Mouse (Mus musculus): ENCODE measurements at regions not wholly inside any gene's neighbourhood (a gene's known extent, or its start where the extent isn't known, plus 50 kb on each side); places are given as distances from the start of the nearest gene placed in this dataset.

GRCm38 (mm10) chr3:149603865-149604264 is 613.5 kb upstream of the Adgrl2 start:
- Histone ChIP-seq H3K9me3 (no peaks in the 10 kb centered on the region), H3K27ac (no peak overlapping the region), H3K4me1 (0 out of 2 replicates have a peak, but pooled peaks cover 7% of the 10 kb centered on the region), H3K36me3 (no peaks in the 10 kb centered on the region), H3K4me3 (no peak overlapping the region), H3K4me2 (no peak overlapping the region), H3K27me3 (no peaks in the 10 kb centered on the region), H3K9ac (no peak overlapping the region)
- no peak for ATAC-seq (ENCODE audit: borderline replicate concordance, extremely low read depth, low FRiP score, low TSS enrichment)
- WGBS: 55% methylated on average over 5 of the region's 5 CpGs

DNA sequence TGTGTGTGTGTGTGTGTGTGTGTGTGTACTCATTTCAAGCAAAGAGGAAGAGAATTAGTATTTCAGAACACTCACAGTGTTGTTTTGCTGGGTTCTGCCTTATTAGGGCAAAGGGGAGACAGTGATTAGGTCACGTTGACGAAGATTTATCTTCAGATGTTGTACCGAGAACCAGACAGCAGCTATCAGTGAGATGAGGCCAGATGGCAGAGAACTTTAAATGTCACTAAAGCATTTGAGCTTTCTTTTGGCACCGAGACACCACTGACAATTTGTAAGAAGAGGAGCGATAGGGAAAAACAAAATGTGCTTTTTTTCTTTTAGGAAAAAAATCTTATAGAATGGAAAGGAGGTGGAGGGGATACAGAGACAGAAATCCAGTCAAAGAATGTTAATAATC is 610.9 kb upstream of the Adgrl2 start:
- H3K4me1 ChIP-seq: 0 out of 2 replicates have a peak, but pooled peaks cover 7% of the 10 kb centered on the region
- H3K27ac ChIP-seq: no peak overlapping the region
- 40% methylated on average over 5 of the region's 5 CpGs for whole genome bisulfite sequencing
- no peak overlapping the region for H3K9ac ChIP-seq
- no peak overlapping the region for H3K4me3 ChIP-seq
- no peaks in the 10 kb centered on the region for H3K27me3 ChIP-seq
- no peaks in the 10 kb centered on the region for H3K36me3 ChIP-seq
- no peaks in the 10 kb centered on the region for H3K9me3 ChIP-seq
- no peak overlapping the region for H3K4me2 ChIP-seq
- ATAC-seq (ENCODE audit: borderline replicate concordance, extremely low read depth, low FRiP score, low TSS enrichment): no peak

DNA sequence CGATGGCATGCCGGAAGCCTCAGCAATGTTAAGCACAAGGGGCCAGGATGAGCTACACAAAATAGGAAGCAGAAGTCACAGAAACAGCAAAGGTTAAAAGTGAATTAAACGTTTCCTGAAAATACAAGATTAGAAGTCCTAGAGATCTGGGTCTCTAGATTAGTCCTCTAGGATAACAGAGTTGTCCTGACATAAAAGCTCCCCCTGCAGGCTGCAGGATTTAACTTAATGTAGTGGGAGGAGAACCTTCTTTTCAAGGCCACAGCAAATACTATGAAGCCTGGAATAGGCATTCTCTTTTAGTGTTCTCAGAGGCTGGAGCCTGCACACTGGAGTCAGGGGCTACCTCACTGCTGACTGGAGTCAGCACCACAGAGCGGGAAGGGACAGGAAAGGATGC is 604.1 kb upstream of the Adgrl2 start:
- no peaks in the 10 kb centered on the region for H3K27me3 ChIP-seq
- H3K4me3 ChIP-seq: no peak overlapping the region
- H3K9me3 ChIP-seq: no peaks in the 10 kb centered on the region
- WGBS: 61% methylated on average over 4 of the region's 4 CpGs
- H3K4me2 ChIP-seq: no peak overlapping the region
- no peak overlapping the region for H3K27ac ChIP-seq
- no peak for ATAC-seq (ENCODE audit: borderline replicate concordance, extremely low read depth, low FRiP score, low TSS enrichment)
- H3K9ac ChIP-seq: no peak overlapping the region
- H3K36me3 ChIP-seq: no peaks in the 10 kb centered on the region
- H3K4me1 ChIP-seq: no peaks in the 10 kb centered on the region

GRCm38 (mm10) chr3:149585769-149586168 is 595.4 kb upstream of the Adgrl2 start:
- Histone ChIP-seq H3K36me3 (no peaks in the 10 kb centered on the region), H3K27ac (no peak overlapping the region), H3K9me3 (no peaks in the 10 kb centered on the region), H3K9ac (no peak overlapping the region), H3K4me1 (no peaks in the 10 kb centered on the region), H3K4me2 (no peak overlapping the region), H3K27me3 (no peaks in the 10 kb centered on the region), H3K4me3 (no peak overlapping the region)
- no peak for ATAC-seq (ENCODE audit: borderline replicate concordance, extremely low read depth, low FRiP score, low TSS enrichment)
- WGBS: 64% methylated on average over 2 of the region's 2 CpGs

DNA sequence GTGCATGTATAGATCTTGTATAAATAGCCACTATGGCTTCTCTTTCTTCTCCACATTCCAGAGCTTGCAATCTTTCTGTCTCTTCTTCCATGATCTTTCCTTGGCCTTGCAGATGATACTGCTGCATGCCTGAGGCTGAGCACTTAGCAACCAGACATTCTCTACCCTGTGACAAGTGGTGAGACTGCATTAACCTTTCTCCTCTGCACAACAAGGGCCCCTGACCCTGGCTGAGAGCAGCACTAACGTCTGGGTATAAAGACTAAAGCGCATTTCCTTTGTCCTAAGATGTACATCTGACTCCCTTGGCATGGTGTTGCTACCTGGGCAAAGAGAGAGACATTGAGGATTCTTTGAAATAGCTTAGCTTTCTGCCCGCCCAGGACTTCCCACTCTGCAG is 590.8 kb upstream of the Adgrl2 start:
- no peak for ATAC-seq (ENCODE audit: borderline replicate concordance, extremely low read depth, low FRiP score, low TSS enrichment)
- Histone ChIP-seq H3K4me3 (no peak overlapping the region), H3K27ac (no peak overlapping the region), H3K27me3 (no peaks in the 10 kb centered on the region), H3K9ac (no peak overlapping the region), H3K4me2 (no peak overlapping the region), H3K4me1 (no peaks in the 10 kb centered on the region), H3K36me3 (no peaks in the 10 kb centered on the region), H3K9me3 (no peaks in the 10 kb centered on the region)
- 63% methylated on average over 3 of the region's 3 CpGs for WGBS

DNA sequence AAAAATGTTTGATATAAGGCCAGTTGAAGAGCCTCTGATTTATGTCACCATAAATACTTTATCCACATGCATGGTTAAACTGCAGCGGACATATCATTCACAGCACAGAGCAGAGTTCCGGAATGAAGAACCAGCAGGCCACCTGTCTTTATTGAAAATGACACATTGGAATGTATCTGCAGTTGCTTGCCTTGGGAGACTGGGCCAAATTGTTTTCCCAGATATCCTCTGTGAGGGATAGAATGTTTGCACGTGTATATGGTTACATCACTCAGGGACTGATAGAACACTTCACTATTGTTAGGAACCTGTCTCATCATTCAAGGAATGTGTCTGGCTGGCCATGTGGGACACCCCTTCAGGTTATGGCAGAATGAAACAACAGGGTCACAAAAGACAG is 585.3 kb upstream of the Adgrl2 start:
- Histone ChIP-seq H3K4me2 (no peak overlapping the region), H3K9me3 (no peaks in the 10 kb centered on the region), H3K4me1 (no peaks in the 10 kb centered on the region), H3K27ac (no peak overlapping the region), H3K9ac (no peak overlapping the region), H3K36me3 (no peaks in the 10 kb centered on the region), H3K27me3 (no peaks in the 10 kb centered on the region), H3K4me3 (no peak overlapping the region)
- no peak for ATAC-seq (ENCODE audit: borderline replicate concordance, extremely low read depth, low FRiP score, low TSS enrichment)
- WGBS: 67% methylated on average over 3 of the region's 3 CpGs

DNA sequence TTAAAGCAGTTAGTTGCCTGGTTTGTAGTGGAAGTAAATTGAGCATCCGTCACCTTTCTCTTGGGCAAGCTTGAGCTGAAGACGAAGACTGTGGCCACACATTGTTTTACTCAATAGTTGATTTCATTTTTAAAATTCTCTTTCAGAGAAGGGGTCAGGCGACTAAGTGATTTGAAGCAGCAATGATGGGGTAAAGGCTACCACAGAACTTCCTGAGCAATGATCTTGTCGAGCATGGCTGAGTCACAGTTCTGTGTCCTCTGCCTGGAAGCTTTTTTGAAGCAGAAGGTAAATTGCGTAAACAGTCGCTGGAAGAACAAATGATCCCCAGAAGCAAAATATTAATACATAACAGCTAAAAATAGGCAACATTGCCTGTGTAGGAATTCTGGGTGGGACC is 576.5 kb upstream of the Adgrl2 start:
- ATAC-seq (ENCODE audit: borderline replicate concordance, extremely low read depth, low FRiP score, low TSS enrichment): no peak
- H3K27ac ChIP-seq: no peak overlapping the region
- H3K27me3 ChIP-seq: no peaks in the 10 kb centered on the region
- no peaks in the 10 kb centered on the region for H3K36me3 ChIP-seq
- no peak overlapping the region for H3K9ac ChIP-seq
- no peaks in the 10 kb centered on the region for H3K9me3 ChIP-seq
- H3K4me1 ChIP-seq: no peaks in the 10 kb centered on the region
- H3K4me3 ChIP-seq: no peak overlapping the region
- WGBS: 79% methylated on average over 6 of the region's 6 CpGs
- H3K4me2 ChIP-seq: no peak overlapping the region

DNA sequence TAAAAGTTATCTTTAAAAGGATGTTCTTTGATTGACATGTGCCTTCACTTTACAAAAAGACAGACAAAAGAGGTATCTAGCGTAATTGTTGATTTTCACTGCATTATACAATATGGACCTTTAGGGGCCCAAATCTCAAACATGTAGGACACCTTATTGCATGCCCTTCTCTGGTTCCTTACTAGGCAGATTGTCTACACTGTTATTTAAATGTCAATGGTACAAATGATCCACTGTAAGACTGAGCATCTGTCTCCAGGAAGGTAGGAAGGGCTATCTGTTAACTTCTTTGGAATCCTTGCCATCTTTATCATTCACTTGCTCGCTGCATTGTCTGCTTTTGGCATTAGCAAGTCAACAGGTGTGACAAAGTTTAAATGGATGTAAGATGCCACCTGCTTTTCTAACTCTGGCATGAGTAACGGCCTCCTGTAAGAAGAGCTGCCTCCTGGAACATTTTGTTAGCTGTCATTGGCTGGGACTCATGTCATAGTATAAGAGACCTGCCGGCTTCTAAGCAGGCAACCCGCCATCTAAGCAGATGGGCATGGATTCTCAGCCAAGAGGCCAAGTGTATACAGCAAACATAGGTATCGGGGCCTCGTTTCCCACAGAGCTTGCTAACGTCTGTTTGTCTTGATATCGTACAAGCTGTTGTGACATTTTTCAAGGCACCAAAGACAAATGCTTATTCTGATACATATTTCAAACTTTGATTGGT is 560.0 kb upstream of the Adgrl2 start:
- no peak for ATAC-seq (ENCODE audit: borderline replicate concordance, extremely low read depth, low FRiP score, low TSS enrichment)
- H3K27ac ChIP-seq: no peak overlapping the region
- H3K36me3 ChIP-seq: no peaks in the 10 kb centered on the region
- H3K4me3 ChIP-seq: no peak overlapping the region
- H3K9me3 ChIP-seq: no peaks in the 10 kb centered on the region
- 84% methylated on average over 9 of the region's 9 CpGs for WGBS
- H3K4me1 ChIP-seq: no peaks in the 10 kb centered on the region
- no peak overlapping the region for H3K9ac ChIP-seq
- no peak overlapping the region for H3K4me2 ChIP-seq
- no peaks in the 10 kb centered on the region for H3K27me3 ChIP-seq

- H3K9ac ChIP-seq: no peak overlapping the region
- no peaks in the 10 kb centered on the region for H3K4me1 ChIP-seq
- ATAC-seq (ENCODE audit: borderline replicate concordance, extremely low read depth, low FRiP score, low TSS enrichment): no peak
- H3K9me3 ChIP-seq: no peaks in the 10 kb centered on the region
- no peaks in the 10 kb centered on the region for H3K27me3 ChIP-seq
- 71% methylated on average over 6 of the region's 6 CpGs for WGBS
- H3K4me2 ChIP-seq: no peak overlapping the region
- no peak overlapping the region for H3K27ac ChIP-seq
- H3K4me3 ChIP-seq: no peak overlapping the region
- no peaks in the 10 kb centered on the region for H3K36me3 ChIP-seq
These were observed 556.7 kb upstream of the Adgrl2 start for GRCm38 (mm10) chr3:149547045-149547444.

DNA sequence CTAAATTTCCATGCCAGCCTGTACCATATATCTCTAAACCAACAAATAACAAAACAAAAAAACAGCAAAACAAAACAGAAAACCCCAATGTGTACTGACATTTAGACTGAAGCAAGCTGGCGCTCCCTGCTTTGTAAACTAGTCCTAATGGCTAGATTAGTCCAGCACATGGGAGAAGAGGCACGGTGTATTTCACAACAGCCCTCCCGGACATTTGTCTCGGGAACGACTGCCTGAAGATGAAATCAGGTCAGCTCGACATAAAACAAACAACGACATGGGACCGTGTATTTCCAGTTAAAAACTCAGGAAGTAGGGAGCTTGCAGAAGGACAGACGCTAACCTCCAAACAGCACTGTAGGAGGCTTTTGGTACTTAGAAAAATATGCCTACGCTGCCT is 555.9 kb upstream of the Adgrl2 start:
- 38% methylated on average over 10 of the region's 10 CpGs for WGBS
- Histone ChIP-seq H3K36me3 (no peaks in the 10 kb centered on the region), H3K4me1 (no peaks in the 10 kb centered on the region), H3K27ac (no peak overlapping the region), H3K4me2 (no peak overlapping the region), H3K9ac (no peak overlapping the region), H3K9me3 (no peaks in the 10 kb centered on the region), H3K4me3 (no peak overlapping the region), H3K27me3 (no peaks in the 10 kb centered on the region)
- no peak for ATAC-seq (ENCODE audit: borderline replicate concordance, extremely low read depth, low FRiP score, low TSS enrichment)

GRCm38 (mm10) chr3:149534183-149534582 is 543.8 kb upstream of the Adgrl2 start:
- no peaks in the 10 kb centered on the region for H3K9me3 ChIP-seq
- no peak overlapping the region for H3K9ac ChIP-seq
- H3K4me1 ChIP-seq: no peaks in the 10 kb centered on the region
- H3K27ac ChIP-seq: no peak overlapping the region
- ATAC-seq (ENCODE audit: borderline replicate concordance, extremely low read depth, low FRiP score, low TSS enrichment): no peak
- no peaks in the 10 kb centered on the region for H3K27me3 ChIP-seq
- H3K36me3 ChIP-seq: no peaks in the 10 kb centered on the region
- 53% methylated on average over 4 of the region's 4 CpGs for WGBS
- H3K4me3 ChIP-seq: no peak overlapping the region
- no peak overlapping the region for H3K4me2 ChIP-seq

DNA sequence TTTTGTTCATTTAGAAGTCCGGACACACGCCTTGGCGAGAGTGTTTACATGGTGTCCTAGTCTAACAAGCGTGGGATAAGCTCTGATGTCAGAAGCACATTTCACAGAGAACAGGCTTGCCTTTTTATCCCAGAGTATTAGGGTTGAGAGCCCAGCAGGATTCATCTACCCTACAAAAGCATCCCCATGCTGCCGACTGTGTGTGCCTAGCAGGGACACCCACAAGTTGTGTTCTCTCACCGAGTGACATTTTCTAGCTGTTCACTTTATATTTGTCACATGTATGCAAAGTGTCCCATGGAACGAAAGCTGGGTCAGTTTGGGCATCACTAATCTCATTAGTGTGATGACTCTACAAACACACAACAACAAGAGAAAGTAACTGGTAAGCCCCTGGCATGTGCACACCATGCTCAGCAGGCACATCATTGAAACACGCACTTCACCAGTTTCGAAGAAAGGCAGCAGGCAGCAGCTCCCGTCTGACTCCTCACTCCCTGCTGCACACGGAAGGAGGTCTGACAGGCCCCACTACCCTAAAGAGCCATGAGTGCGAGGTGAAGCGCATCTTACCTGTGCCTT is 539.8 kb upstream of the Adgrl2 start:
- no peaks in the 10 kb centered on the region for H3K9me3 ChIP-seq
- H3K4me1 ChIP-seq: no peaks in the 10 kb centered on the region
- H3K36me3 ChIP-seq: no peaks in the 10 kb centered on the region
- H3K4me3 ChIP-seq: no peak overlapping the region
- WGBS: 84% methylated on average over 13 of the region's 13 CpGs
- no peak overlapping the region for H3K27ac ChIP-seq
- no peak overlapping the region for H3K9ac ChIP-seq
- no peaks in the 10 kb centered on the region for H3K27me3 ChIP-seq
- no peak for ATAC-seq (ENCODE audit: borderline replicate concordance, extremely low read depth, low FRiP score, low TSS enrichment)
- no peak overlapping the region for H3K4me2 ChIP-seq

Measured in lung, embryonic 15.5 days (tissue).